Mouse (Mus musculus) neural tube, embryonic 11.5 days (tissue): Measurements from ENCODE around the gene Gsk3b. TPM values are rescaled to one million over a fixed set of nuclear protein-coding genes. Genes with fewer than 3 reads are reported as not detected.
A peak's percentile ranks its signal among the peaks of the same experiment; 100 is the strongest.
"Not testable (repeated sequence)": the region's sequence is repeated elsewhere in the genome, so short reads cannot be mapped to it uniquely, and the experiment has no call there.

ENCODE experiments used
- ATAC-seq: fragments of 200-750 bp; cut with Nextera tagmentation; 2 replicates; pipeline ENCODE4 v1.8.0; 2017; ENCODE audit warnings: moderate number of reproducible peaks, mild to moderate bottlenecking, moderate TSS enrichment, moderate library complexity; ENCODE audit not compliant: insufficient read depth, low FRiP score, low TSS enrichment
- DNase-seq: peaks from one replicate; pipeline ENCODE4 v3.0.0-alpha.2; 2015; ENCODE audit warnings: low spot score
- H3K27ac ChIP-seq: fragments of 300-500 bp; sonication (generic); 2 replicates; pipeline ENCODE4 v1.5.1; 2014; ENCODE audit warnings: low read depth, mild to moderate bottlenecking, low read length
- H3K27me3 ChIP-seq: fragments of 300-500 bp; sonication (generic); 2 replicates; pipeline ENCODE4 v1.6.1; 2014; ENCODE audit warnings: mild to moderate bottlenecking, low read length, mixed read lengths; ENCODE audit not compliant: control insufficient read depth, insufficient read depth
- H3K36me3 ChIP-seq: fragments of 300-500 bp; sonication (generic); 2 replicates; pipeline ENCODE4 v1.6.1; 2014; ENCODE audit warnings: mild to moderate bottlenecking, low read length, moderate library complexity, mixed read lengths; ENCODE audit not compliant: control insufficient read depth, insufficient read depth
- H3K4me1 ChIP-seq: fragments of 300-500 bp; sonication (generic); 2 replicates; pipeline ENCODE4 v1.6.1; 2014; ENCODE audit warnings: low read length, mixed read lengths; ENCODE audit not compliant: control insufficient read depth, insufficient read depth
- H3K4me2 ChIP-seq: fragments of 300-500 bp; sonication (generic); 2 replicates; pipeline ENCODE4 v1.6.1; 2014; ENCODE audit warnings: low read depth, mild to moderate bottlenecking, moderate library complexity
- H3K4me3 ChIP-seq: fragments of 300-500 bp; sonication (generic); 2 replicates; pipeline ENCODE4 v1.5.1; 2014; ENCODE audit warnings: low read depth, low read length
- H3K9ac ChIP-seq: fragments of 300-500 bp; sonication (generic); 2 replicates; pipeline ENCODE4 v1.6.1; 2014; ENCODE audit warnings: mild to moderate bottlenecking, low read length
- H3K9me3 ChIP-seq: fragments of 300-500 bp; sonication (generic); 2 replicates; pipeline ENCODE4 v1.6.1; 2016; ENCODE audit warnings: low read length; ENCODE audit not compliant: control insufficient read depth
- WGBS: fragments of 180-500 bp; shearing (Covaris S2); extraction: QIAGEN DNeasy Blood & Tissue Kit; methylation state at CpG from one replicate; pipeline ENCODE4 v1.1.7; 2014; 5-methylcytosine and 5-hydroxymethylcytosine counted together
- polyA plus RNA-seq: library from polyadenylated mRNA; unstranded; fragments of >200 nt; fragmentation: Nextera tagmentation; extraction: Ambion mirVana; gene quantifications from 2 replicates; pipeline ENCODE4 v1.2.1, GENCODE M21; 2014

The Gsk3b gene
- polyA plus RNA-seq, 1 experiment from 2014 or later = 119 TPM

DNA sequence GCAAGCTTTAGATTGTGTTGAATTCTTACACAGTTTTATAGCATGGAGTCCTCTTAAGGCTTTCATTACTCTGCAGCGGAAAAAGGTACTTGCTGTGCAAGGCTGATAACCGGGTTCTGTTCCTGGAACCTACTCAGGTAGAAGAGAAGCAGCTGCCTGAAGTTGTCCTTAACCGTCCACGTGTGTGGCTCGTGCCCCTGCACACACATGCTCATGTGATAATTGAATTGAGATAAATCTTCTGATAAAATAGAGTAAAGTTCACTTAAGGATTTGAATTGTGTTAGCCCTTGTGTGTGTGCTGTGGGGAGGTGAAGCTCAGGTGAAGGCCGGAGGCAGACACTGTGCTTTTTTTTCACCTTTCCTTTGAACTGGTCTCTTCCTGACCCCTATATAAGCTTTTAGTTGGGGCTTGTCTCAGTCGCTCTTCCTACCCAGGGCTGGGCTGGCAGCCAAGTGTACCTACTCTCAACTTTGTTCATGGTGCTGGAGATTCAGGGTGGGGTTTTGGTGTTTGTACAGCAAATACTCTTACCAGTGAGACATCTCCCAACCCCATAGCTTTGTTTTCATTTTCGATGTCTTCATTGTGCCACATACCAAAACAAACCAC lies 96.0 kb downstream of the Gsk3b start:
- DNase-seq (peak; percentile 8), ATAC-seq (no peak)
- H3K4me3 ChIP-seq = no peak overlapping the region
- no peaks in the 10 kb centered on the region for H3K27me3 ChIP-seq
- H3K4me2 ChIP-seq = no peak overlapping the region
- H3K9ac ChIP-seq = no peak overlapping the region
- 91% methylated on average over 8 of the region's 8 CpGs for WGBS
- H3K4me1 ChIP-seq = no peaks in the 10 kb centered on the region
- no peak overlapping the region for H3K27ac ChIP-seq
- H3K9me3 ChIP-seq = no peaks in the 10 kb centered on the region
- peaks cover 2% of the 10 kb centered on the region; the same call in 1 of the 2 replicates for H3K36me3 ChIP-seq

DNA sequence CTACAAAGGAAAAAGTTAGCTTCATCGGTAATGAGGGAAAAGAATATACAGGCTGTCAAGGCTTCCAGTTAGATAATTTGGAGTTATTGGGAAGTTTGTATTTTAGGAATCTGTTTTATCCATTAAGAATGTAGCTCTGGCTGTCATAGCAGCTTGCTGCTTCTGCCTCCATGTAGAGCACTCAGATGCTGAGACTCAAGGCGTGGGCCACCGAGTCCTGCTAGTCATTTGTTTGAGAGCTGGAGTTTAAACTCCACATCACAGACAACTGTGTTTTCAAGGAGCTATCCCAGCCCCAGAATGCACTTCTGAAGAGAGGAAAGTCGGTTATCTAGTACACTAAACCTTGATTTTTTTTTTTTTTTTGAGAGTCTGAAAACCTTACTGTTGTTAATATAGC lies 101.2 kb downstream of the Gsk3b start:
- whole genome bisulfite sequencing = 94% methylated on average over 4 of the region's 4 CpGs

DNA sequence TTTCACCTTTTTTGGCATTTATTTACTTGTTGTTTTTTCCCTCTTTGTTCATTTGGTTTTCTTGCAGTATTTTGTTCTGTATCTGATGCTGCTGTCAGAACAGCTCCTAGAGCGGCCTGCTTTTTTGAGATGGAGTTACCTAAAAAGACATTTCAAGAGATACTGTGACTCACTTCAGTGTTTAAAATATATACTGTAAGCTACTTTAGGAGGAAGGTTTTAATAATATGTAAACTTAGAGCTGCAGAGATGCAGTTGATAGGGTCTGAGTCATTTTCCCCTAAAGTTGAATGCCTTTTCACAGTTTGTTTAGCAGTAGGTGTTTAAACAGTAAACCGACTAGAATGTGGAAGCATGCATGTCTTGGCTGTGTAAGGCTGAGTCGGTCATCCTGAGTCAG lies 101.7 kb downstream of the Gsk3b start:
- Histone ChIP-seq H3K36me3 (peaks cover 4% of the 10 kb centered on the region; the same call in 1 of the 2 replicates), H3K4me1 (no peaks in the 10 kb centered on the region), H3K27ac (no peak overlapping the region), H3K9ac (no peak overlapping the region), H3K4me3 (no peak overlapping the region), H3K4me2 (no peak overlapping the region), H3K9me3 (no peaks in the 10 kb centered on the region), H3K27me3 (no peaks in the 10 kb centered on the region)
- ATAC-seq (no peak), DNase-seq (peak; percentile 8)
- 92% methylated on average over 3 of the region's 3 CpGs for WGBS

More for the DNA sequence above, 101.2 kb downstream of the Gsk3b start:
- Histone ChIP-seq H3K4me2 (no peak overlapping the region), H3K9me3 (no peaks in the 10 kb centered on the region), H3K4me3 (no peak overlapping the region), H3K36me3 (peaks cover 4% of the 10 kb centered on the region; the same call in 1 of the 2 replicates), H3K27ac (no peak overlapping the region), H3K9ac (no peak overlapping the region), H3K4me1 (no peaks in the 10 kb centered on the region), H3K27me3 (no peaks in the 10 kb centered on the region)
- peak; percentile 4 for DNase-seq
- no peak for ATAC-seq

DNA sequence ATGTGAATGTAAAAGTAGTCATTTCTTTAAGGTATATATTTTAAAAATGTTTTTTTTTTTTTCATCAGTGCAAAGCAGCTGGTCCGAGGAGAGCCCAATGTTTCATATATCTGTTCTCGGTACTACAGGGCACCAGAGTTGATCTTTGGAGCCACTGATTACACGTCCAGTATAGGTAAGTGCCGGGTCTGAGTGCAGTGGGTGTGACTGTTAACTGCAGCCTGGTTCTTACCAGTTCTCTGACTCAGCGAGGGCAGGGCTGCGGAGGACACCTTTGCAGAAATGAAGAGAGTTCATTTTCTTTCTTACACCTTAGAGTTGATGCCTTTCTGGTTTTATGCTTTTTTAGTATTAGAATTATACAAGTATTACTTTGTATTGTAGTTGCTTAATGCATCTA lies 102.7 kb downstream of the Gsk3b start:
- Histone ChIP-seq H3K9me3 (no peaks in the 10 kb centered on the region), H3K4me2 (no peak overlapping the region), H3K27ac (no peak overlapping the region), H3K36me3 (peaks cover 5% of the 10 kb centered on the region; the same call in 1 of the 2 replicates), H3K27me3 (no peaks in the 10 kb centered on the region), H3K9ac (no peak overlapping the region), H3K4me3 (no peak overlapping the region), H3K4me1 (no peaks in the 10 kb centered on the region)
- 91% methylated on average over 6 of the region's 6 CpGs for WGBS
- DNase-seq = peak; percentile 9
- ATAC-seq = no peak

DNA sequence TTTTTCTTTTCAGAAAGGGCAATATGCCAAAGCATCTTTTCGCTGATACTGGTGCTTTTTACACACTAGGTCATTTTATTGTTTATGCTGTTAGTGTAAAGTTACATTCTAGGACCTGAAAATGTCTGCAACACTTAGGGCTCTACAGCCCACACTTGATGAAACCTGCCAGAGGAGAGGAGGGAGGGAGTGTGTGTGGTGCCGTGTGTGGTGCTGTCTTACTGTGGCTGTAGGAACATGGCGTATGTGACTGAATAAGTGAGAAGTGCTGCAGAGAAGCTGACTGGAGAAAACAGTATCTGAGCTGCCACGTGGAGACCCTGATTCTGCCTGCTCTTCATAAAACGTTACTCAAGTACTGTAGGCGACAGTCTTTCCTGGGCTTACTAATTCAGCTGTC lies 103.8 kb downstream of the Gsk3b start:
- no peaks in the 10 kb centered on the region for H3K9me3 ChIP-seq
- peak; percentile 6 for DNase-seq
- WGBS = 94% methylated on average over 6 of the region's 6 CpGs

DNA sequence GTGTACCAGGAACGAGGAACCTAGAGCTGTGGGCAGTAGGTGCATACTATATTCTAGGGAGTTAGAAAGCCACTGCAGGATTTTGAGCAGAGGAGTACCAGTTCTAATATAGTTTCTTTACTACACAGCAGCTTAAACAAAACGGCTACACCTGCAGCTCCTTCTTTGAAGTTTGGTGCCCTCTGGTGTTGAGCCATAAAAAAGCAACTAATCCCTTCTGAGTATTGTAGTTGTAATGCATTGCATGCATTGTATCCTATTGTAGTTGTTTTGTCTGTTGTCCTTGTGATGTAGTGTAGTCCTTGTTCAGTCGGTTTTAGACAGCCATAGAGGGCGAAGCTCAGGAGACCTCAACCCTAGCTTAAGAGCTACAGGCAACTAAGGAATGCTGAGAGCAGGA lies 108.5 kb downstream of the Gsk3b start:
- Histone ChIP-seq H3K9ac (no peak overlapping the region), H3K4me1 (no peaks in the 10 kb centered on the region), H3K4me2 (no peak overlapping the region), H3K36me3 (peaks cover 8% of the 10 kb centered on the region; the same call in 1 of the 2 replicates), H3K9me3 (no peaks in the 10 kb centered on the region), H3K27ac (no peak overlapping the region), H3K27me3 (no peaks in the 10 kb centered on the region), H3K4me3 (no peak overlapping the region)
- DNase-seq (peak; percentile 24), ATAC-seq (no peak)
- WGBS = 60% methylated on average over 4 of the region's 4 CpGs

More for the DNA sequence above, 103.8 kb downstream of the Gsk3b start:
- Histone ChIP-seq H3K4me1 (no peaks in the 10 kb centered on the region), H3K9ac (no peak overlapping the region), H3K27me3 (no peaks in the 10 kb centered on the region), H3K36me3 (peaks cover 8% of the 10 kb centered on the region; the same call in 1 of the 2 replicates), H3K27ac (no peak overlapping the region), H3K4me2 (no peak overlapping the region), H3K4me3 (no peak overlapping the region)
- no peak for ATAC-seq

DNA sequence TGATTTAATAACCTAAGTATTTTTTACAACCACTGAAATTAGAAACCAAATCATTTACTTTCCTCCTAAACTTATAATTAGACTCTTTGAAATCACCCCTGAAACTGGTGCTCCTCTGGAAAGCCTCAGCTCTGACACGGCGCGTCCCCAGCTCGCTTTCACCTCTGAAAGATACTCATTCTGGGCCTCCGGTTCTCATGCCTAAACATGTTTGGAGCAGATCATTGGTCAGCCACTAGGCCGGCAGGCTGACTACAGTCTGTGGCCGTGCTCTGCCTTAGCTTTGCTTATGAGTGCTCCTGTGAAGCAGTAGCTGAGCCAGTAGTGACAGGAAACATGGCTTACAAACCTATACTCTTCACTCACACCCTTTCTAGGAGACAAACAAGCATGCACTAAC lies 116.5 kb downstream of the Gsk3b start:
- peaks cover 5% of the 10 kb centered on the region for H3K36me3 ChIP-seq
- ATAC-seq = no peak

DNA sequence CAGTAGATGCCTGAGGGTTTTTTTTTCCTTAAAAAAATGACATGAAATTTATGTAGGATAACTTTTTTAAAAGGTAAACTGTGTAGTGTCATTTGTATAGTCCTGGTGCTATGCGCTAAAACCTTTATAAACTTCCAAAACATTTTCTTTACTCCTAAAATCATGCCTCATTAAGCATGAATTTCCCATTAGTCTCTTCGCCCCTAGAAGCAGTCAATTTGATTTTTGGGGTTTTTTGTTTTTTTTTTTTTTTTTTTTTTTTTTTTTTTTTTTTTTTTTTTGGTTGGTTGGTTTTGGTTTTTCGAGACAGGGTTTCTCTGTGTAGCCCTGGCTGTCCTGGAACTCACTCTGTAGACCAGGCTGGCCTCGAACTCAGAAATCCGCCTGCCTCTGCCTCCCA lies 133.7 kb downstream of the Gsk3b start:
- H3K36me3 ChIP-seq = peaks cover 16% of the 10 kb centered on the region
- DNase-seq, H3K4me2 ChIP-seq, H3K9me3 ChIP-seq, H3K4me3 ChIP-seq, H3K27ac ChIP-seq, ATAC-seq, H3K4me1 ChIP-seq, H3K27me3 ChIP-seq, H3K9ac ChIP-seq: not testable (repeated sequence)
- 94% methylated on average over 4 of the region's 5 CpGs for WGBS

More for the DNA sequence above, 116.5 kb downstream of the Gsk3b start:
- no peaks in the 10 kb centered on the region for H3K9me3 ChIP-seq
- H3K27me3 ChIP-seq = no peaks in the 10 kb centered on the region
- H3K9ac ChIP-seq = no peak overlapping the region
- DNase-seq = no peak
- H3K4me1 ChIP-seq = no peaks in the 10 kb centered on the region
- WGBS = 93% methylated on average over 7 of the region's 7 CpGs
- no peak overlapping the region for H3K4me2 ChIP-seq
- no peak overlapping the region for H3K4me3 ChIP-seq
- H3K27ac ChIP-seq = no peak overlapping the region

DNA sequence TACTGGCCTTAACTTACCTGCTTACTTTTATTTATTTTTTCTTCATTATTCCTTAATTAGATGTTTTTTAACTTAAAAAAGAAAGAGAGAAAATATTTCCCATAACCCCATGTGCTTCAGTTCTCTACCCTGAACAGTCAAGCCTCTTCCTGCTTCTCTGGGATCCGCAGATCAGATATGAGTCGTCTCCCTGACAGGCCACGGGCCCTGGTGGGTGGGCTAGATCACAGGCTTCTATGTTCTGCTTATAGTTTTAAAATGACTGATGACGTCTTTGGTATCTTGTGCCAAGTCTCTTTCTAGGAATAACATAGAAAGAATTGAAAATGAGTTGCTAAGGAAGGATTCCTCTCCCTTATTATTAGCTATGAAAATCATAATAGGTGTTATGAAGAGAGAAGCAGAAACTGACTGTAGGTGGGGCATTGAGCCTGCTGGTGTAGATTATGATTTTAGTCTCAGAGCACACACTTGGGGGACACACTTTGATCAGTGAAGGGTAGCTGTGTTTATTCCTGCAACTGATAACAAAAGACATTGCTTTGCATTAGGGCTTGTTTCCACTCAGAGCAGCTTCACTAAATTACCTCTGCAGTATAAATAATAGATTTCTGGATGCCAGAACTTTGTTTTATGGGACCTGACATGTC lies 148.3 kb downstream of the Gsk3b start:
- Histone ChIP-seq H3K9ac (no peak overlapping the region), H3K4me1 (no peaks in the 10 kb centered on the region), H3K27ac (no peak overlapping the region)

More for the DNA sequence above, 148.3 kb downstream of the Gsk3b start:
- H3K36me3 ChIP-seq = peaks cover 5% of the 10 kb centered on the region; the same call in 1 of the 2 replicates
- no peak overlapping the region for H3K4me3 ChIP-seq
- no peak for ATAC-seq
- no peak overlapping the region for H3K4me2 ChIP-seq
- H3K27me3 ChIP-seq = no peaks in the 10 kb centered on the region
- no peak for DNase-seq
- H3K9me3 ChIP-seq = no peaks in the 10 kb centered on the region
- 92% methylated on average over 4 of the region's 4 CpGs for WGBS
